Mouse (Mus musculus) T-helper 2 cell (primary cell): ENCODE data around the gene Dyrk2.

Experiments used
- in situ Hi-C: fragments of 300-600 bp; cut with MboI, MseI; formaldehyde crosslinking; loops from one replicate; pipeline ENCODE4 v1.15.1; 2025; ENCODE audit warnings: high pct_unique_total_duplicates

Dyrk2 gene

DNA sequence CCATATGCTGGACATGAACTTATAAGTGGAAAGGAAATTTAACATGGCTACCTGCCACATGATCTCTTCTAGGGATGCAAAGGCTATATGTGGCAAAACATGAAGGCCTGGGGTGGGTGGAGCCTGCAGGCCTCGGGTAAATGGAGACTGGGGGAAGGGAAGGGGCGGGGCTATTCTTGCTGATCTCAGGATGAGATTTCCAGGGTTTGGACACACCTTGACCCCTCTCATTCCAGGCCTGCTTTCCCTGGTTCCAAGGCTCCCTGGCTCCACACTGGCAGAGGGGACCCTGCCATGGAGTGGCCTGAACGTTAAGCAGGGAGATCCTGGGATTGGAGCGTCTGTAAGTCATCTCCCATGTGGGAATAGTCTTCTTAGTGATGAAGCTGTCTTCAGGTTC is 21.5 kb downstream of the Dyrk2 start:
- in situ Hi-C loops = no loop called here

DNA sequence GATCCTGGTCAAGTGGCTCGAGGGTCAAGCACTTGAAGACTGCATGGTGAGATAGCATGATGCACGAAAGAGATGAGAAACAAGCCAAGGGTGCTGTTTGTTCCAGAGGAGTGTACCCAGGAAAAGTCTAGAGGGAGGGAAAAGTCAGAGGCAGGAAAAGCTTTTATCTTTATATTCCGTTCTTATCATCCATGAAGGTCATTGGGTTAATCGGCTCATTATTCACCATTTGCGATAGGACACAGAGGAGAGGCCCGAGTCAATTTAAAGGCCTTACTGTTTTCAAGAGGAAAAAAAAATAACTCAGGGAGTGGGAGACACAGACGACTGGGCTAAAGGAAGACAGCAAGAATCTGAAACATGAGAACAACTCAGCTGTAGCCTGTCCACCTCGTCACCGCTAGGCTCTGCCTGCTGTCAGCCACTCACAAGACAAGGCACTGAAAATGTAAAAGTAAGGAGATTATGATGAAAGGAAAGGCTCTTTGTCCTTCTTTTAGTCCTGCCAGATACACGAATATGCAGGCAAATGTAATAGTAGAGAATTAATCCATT is 22.9 kb downstream of the Dyrk2 start:
- in situ Hi-C loops = no loop called here

DNA sequence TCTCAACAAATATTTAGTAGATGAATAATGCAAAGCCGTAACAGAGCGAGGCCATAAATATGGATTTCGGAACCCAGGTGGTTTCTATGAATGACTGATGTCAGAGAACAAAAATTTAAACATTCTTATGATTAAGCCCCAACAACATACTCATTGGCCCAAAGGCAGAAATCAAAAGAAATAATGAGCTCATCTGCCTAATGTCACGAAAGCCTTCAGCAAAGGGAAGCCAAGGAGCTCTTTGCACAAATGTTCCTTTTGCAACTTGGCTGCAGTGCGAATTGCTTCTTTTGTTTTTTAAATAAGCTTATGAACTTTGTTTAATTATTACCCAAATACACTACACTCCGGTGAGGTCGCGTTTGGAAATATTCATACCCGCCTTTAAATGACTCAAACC is 29.4 kb downstream of the Dyrk2 start:
- in situ Hi-C loops = no loop called here

DNA sequence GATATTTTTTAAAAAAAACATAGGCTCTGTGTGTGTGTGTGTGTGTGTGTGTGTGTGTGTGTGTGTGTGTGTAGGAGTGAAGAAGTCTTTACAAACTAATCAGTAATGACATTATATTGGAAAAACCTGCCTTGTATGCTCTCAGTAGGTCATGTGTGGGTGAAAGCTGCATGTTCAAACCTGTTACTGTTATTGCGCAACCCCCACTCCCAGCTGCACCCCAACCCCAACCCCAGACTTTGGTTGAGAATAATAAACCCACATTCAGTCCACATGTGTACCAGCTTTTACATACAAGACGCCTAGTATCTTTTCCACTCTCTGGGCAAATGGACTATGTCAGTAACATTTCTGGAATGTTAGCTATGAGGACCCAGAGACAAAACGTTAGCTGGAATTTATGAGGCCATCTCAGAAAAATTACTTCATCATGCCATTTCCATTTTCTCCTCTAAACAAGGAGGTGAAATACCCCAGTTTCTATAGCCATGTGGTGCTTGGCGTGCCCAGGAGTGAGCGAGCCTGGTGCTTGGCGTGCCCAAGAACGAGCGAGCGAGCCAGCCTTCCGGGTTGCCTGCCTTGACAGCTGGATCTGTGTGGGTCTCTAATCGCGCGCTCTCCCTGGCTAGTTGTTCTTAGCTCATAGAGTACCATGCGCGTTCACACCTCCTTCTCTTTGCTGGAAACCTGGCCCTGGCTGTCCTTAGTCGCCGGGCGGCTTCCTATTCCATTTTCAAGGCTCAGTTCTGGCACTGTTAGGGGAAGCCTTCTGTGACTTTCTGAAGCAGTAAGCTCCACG is 30.5 kb downstream of the Dyrk2 start:
- in situ Hi-C loops = no loop called here

DNA sequence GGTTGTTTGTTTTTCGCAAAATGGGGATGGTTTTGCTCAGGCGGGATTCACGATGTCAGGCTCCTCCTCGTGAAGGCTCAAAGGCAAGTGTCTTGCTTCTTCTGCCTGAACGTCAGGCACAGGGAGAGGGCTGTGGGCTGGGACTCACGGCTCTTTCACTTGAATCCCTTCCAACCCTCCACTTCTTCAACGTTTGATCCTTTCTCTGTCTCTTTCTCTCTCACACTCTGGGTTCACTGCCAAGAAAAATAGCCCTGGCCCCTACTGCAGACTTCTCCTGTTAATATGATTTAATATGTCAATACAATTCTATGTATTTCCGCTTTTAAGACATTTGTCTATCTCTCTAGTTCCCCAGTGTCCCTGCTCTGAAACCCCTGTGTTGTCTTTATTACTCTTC is 32.4 kb downstream of the Dyrk2 start:
- in situ Hi-C loops = no loop called here

DNA sequence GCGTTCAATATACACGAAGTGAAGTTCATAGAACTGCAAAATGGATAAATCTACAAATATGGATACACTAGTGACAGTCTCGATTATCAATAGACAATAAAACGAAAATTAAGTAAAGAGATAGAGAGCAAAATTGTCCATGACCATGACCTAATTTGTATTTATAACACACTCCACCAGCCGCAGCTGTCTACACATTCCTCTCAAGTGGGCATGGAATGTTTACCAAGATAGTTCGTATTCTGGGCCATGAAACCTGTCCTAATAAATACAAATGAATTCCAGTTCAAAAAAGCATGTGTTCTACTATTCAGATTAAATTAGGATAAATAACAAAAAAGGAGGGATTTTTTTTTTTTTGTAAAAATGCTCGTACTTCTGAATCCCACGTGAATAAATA is 38.8 kb downstream of the Dyrk2 start:
- in situ Hi-C loops = no loop called here

DNA sequence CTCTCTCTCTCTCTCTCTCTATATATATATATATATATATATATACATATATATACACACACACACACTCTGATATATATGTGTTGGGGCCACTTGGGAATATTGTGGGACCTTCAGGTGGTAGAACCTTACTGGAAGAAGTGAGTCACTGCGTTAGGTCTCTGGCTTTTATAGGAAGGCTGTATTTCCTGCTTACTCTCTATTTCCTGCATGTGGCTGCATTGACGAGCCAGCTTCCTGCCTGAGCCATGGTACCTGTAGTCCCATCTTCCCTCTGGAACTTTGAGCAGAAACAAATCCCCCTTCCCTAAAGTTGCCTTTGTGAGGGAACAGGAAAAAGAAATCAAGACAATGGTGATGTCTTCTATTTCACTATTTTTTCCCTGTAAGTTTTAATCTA is 40.4 kb downstream of the Dyrk2 start:
- in situ Hi-C loops = no loop called here

DNA sequence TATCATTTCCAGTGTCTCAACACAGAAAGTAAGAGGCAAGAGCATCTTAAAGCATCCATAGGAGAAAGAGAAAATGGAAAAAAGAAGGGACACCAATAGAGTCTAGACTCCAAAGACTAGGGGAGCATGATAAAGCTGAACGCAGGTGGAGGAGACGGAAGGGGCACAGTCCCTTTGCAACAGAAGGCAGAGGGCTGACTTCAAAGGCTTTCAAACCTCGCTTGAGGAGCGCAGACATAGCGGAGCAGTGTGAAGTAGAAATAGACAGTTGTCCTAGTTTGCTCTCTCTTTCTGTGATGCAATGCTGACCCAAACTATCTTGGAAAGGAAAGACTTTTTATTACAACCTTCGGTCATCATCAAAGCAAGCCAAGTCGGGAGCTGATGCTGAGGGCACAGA is 42.9 kb downstream of the Dyrk2 start:
- in situ Hi-C loops = no loop called here

DNA sequence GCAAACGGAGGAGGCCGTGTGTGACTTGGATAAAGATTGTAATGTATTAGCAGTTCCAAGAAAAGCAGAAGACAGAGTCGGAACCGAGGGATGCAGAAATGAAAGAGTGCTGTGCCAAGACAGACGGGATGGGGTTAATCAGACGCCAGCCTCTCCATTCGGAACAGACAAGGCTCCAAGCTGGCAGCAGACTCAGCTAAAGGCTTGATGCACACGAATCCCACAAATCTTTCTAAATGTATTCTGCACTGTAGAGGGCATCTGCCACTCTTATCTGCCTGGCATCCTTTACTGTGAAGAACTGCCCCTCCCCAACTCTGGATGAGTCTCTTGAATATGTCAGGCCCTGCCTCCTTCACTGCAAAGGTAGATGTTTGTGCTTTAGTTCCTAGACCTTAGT is 45.2 kb downstream of the Dyrk2 start:
- in situ Hi-C loops = no loop called here

DNA sequence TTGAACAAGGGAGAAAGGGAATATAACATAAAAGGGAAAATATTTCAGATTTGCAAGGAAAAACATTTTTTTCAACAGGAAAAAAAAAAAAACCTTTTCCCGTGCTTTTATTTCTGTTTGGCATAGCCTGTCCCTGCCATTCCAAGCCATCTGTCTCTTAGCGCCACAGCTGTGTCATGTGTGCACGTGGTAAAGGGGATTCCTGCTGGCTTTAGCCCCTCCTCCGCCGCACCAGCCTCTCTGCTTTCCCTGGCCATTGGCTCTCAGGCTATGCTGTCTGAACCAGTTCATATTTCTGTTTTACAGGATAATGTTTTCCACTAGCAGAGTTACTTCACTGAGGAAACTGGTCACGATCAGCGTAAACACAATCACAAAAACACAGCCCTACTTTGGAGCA is 49.1 kb downstream of the Dyrk2 start:
- in situ Hi-C loops = no loop called here

DNA sequence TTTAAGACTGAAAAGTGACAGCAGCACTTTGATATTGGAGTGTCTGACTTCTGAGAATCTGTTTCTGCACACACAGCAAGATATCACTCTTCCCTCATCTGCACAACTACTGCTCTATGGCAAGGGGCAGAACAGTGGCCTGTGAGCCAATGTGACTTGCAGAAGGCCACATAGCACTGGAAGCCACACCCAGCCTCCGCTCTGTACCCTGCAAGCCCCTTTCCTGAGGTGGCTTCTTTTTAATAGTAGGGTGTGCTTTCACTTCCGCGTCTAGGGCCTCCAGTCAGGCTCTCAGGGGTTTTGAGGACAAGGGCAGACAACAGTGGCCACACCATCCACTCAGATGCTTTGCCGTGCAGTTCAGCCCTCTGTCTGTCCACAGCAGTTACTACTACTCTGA is 50.2 kb downstream of the Dyrk2 start:
- in situ Hi-C loops = no loop called here

DNA sequence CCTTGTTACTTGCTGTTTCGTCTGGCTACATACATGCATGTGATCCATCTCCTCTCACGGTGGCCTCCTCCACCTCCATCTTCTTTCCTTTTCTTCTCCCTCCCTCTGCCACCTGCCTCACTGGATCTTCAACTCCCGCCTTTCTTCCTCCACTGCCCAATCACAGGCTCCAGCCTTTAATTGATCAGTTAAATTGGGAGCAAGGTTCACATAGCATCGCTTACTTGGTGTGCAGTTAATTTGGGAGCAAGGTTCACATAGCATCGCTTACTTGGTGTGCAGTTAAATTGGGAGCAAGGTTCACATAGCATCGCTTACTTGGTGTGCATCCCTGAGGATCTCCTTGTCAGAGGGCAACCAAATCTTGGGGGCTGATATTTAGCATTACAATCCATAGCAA is 52.9 kb downstream of the Dyrk2 start:
- in situ Hi-C loops = no loop called here

DNA sequence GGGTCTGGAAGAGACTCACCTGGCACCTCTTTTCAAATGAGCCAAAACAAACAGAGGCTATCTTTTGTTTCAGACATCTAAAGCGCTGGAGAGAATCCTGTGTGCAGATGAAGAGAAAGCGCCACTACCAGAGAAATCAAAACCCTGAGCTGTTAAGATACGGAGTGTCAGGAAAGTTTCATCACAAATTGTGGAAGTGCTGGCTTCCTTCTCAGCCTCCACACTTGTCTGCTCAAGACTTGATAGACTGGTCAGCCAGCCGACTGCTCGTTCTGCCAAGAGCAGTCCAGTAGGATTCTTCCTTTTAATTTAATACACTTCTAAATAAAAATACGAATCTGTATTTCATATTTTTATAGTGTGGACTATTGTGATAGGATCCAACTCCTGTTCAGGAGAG is 58.1 kb downstream of the Dyrk2 start:
- in situ Hi-C loops = no loop called here

DNA sequence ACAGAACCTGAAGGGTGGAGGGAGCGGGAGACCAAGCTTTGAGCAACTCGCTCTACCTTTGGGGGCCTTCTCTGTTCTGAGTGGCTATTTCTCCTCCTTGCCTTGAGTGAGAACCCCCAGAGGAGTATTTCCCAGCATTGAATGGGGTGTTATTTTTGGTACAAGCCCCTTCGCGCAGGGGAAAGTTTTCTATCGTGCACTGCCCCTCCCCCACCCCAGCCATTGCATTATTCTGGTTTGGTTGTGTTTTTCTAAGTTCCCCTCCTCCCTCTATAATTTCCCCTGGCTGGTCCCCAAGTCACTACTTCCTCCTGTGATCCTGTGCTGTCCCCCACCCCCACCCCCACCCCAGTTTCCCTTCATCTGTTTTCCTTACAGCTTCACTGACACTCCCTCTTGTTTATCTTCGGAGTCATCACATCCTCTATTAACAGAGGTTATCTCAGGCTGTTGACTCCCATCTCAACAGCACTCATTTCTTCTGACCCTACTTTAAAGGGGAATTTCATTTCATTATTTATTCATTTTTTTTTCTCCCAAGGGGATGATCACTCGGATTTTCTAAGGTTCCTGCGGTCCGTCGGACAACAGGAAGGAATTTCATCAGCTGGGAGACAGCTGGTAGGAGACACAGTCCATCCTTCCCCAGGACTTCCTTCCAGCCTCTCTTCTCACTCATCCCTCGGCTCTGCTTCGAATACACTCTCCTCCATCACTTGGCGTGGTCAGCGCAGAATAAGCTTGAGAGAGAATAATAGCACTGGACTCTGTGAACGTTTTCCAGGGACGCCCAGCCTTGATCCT is 58.9 kb downstream of the Dyrk2 start:
- in situ Hi-C loops = no loop called here
